Mouse (Mus musculus) lung, adult 2 months (tissue): ENCODE data around the gene Hcn3. TPM values are rescaled to one million over a fixed set of nuclear protein-coding genes. Genes with fewer than 3 reads are reported as not detected.

Experiments used
- DNase-seq: peaks from one replicate; pipeline ENCODE4 v3.0.0; 2022
- H3K4me1 ChIP-seq: fragments of 200-500 bp; 2 replicates; pipeline ENCODE4 v1.6.1; 2011; ENCODE audit warnings: low read length; ENCODE audit not compliant: control insufficient read depth, insufficient read depth
- H3K4me3 ChIP-seq: fragments of 200-500 bp; replicated peaks from 2 replicates; pipeline ENCODE3; 2011; ENCODE audit warnings: low read depth, mild to moderate bottlenecking, control low read depth, low read length; ENCODE audit errors: extremely low read depth
- CTCF ChIP-seq: fragments of 200-500 bp; IDR thresholded peaks from 2 replicates; pipeline ENCODE4 v1.5.1; 2011; ENCODE audit warnings: mild to moderate bottlenecking, low read length, control low read depth; ENCODE audit not compliant: insufficient read depth
- POLR2A ChIP-seq: fragments of 200-500 bp; IDR thresholded peaks from 2 replicates; pipeline ENCODE4 v1.6.1; 2011; ENCODE audit warnings: low read depth, mild to moderate bottlenecking, control low read depth, low read length, borderline replicate concordance; ENCODE audit errors: extremely low read depth
- WGBS: fragments of 180-500 bp; shearing (Covaris S2); methylation state at CpG from one replicate; pipeline ENCODE4 v1.1.7; 2018; 5-methylcytosine and 5-hydroxymethylcytosine counted together
- polyA plus RNA-seq: library from polyadenylated mRNA; depleted of rRNA; stranded (reverse); fragments of >200 nt; gene quantifications from 2 replicates; pipeline ENCODE4 v1.2.3, GENCODE M21; 2012

Gene Hcn3
- polyA plus RNA-seq, 1 experiment = 0.67 TPM

GRCm38 (mm10) chr3:89183058-89183958 is 23.3 kb upstream of the Hcn3 start, which contains the start of gene Fam189b:
TSS of gene Fam189b (plus strand) at chr3:89183143.
- 9% methylated on average over 39 of the region's 39 CpGs for WGBS
- TF ChIP-seq POLR2A (peak; percentile 75; the same call in 1 of the 2 replicates), CTCF (no peak)
- H3K4me1 ChIP-seq = peaks cover 9% of the 10 kb centered on the region
- DNase-seq = peak; percentile 75
- H3K4me3 ChIP-seq = peak within 1 kb of the TSS; percentile 86

GRCm38 (mm10) chr3:89182531-89183057 is 22.6 kb upstream of the Hcn3 start:
- 25% methylated on average over 7 of the region's 7 CpGs for WGBS
- Histone ChIP-seq H3K4me3 (no peak overlapping the region), H3K4me1 (peaks cover 14% of the 10 kb centered on the region)
- TF ChIP-seq POLR2A (no peak), CTCF (no peak)
- no peak for DNase-seq

- TF ChIP-seq CTCF (no peak), POLR2A (no peak)
- DNase-seq = no peak
- 91% methylated on average over 27 of the region's 27 CpGs for WGBS
- H3K4me3 ChIP-seq = no peak overlapping the region
- H3K4me1 ChIP-seq = peaks cover 14% of the 10 kb centered on the region
Measured at GRCm38 (mm10) chr3:89181749-89182500, 21.9 kb upstream of the Hcn3 start.

- DNase-seq = no peak
- TF ChIP-seq POLR2A (no peak), CTCF (no peak)
- 88% methylated on average over 11 of the region's 11 CpGs for WGBS
- Histone ChIP-seq H3K4me3 (no peak overlapping the region), H3K4me1 (peaks cover 14% of the 10 kb centered on the region)
Measured at GRCm38 (mm10) chr3:89179056-89179455, 19.1 kb upstream of the Hcn3 start.

- DNase-seq = no peak
- no peak for TF ChIP-seq POLR2A
- TF ChIP-seq CTCF = no peak
- H3K4me1 ChIP-seq = peaks cover 10% of the 10 kb centered on the region
- peak overlapping the region; percentile 87 for H3K4me3 ChIP-seq
- WGBS = 4% methylated on average over 6 of the region's 6 CpGs
Measured at GRCm38 (mm10) chr3:89178107-89178385, 18.1 kb upstream of the Hcn3 start.

GRCm38 (mm10) chr3:89177242-89178106 is 17.5 kb upstream of the Hcn3 start, which contains the start of gene Scamp3:
TSS of gene Scamp3 (plus strand) at chr3:89177473.
- peak; percentile 73 for DNase-seq
- under 1% methylated on average over 43 of the region's 43 CpGs for WGBS
- TF ChIP-seq CTCF (peak; percentile 6; the same call in 1 of the 2 replicates), POLR2A (peak; percentile 67; the same call in 1 of the 2 replicates)
- peak within 1 kb of the TSS; percentile 87 for H3K4me3 ChIP-seq
- peaks cover 7% of the 10 kb centered on the region for H3K4me1 ChIP-seq

- no peak for DNase-seq
- H3K4me3 ChIP-seq = no peak overlapping the region
- 77% methylated on average over 7 of the region's 7 CpGs for WGBS
- no peak for TF ChIP-seq POLR2A
- no peak for TF ChIP-seq CTCF
- H3K4me1 ChIP-seq = peaks cover 7% of the 10 kb centered on the region
Measured at GRCm38 (mm10) chr3:89176421-89176820, 16.4 kb upstream of the Hcn3 start.

GRCm38 (mm10) chr3:89175544-89175943 is 15.5 kb upstream of the Hcn3 start:
- peaks cover 7% of the 10 kb centered on the region for H3K4me1 ChIP-seq
- DNase-seq = no peak
- TF ChIP-seq POLR2A (no peak), CTCF (no peak)
- WGBS = 86% methylated on average over 10 of the region's 10 CpGs
- no peak overlapping the region for H3K4me3 ChIP-seq

- 94% methylated on average over 11 of the region's 11 CpGs for WGBS
- H3K4me1 ChIP-seq = peaks cover 7% of the 10 kb centered on the region
- no peak for TF ChIP-seq POLR2A
- TF ChIP-seq CTCF = no peak
- H3K4me3 ChIP-seq = no peak overlapping the region
- no peak for DNase-seq
Measured at GRCm38 (mm10) chr3:89174844-89175243, 14.8 kb upstream of the Hcn3 start.
